Mouse (Mus musculus): Measurements from ENCODE around the gene Ptk6. TPM values are rescaled to one million over a fixed set of nuclear protein-coding genes. Genes with fewer than 3 reads are reported as not detected.
A peak's percentile ranks its signal among the peaks of the same experiment; 100 is the strongest.

Ptk6 gene
- total and polyA plus RNA-seq, 2 experiments from 2014 or later, result not detected

- peak; percentile 86 for ATAC-seq (ENCODE audit: low FRiP score)
- peak within 1 kb of the TSS; percentile 69 for H3K4me3 ChIP-seq (ENCODE audit: low read depth, low read length)
- peak; percentile 94 for DNase-seq (ENCODE audit: low spot score)
- no peaks in the 10 kb centered on the region for H3K27me3 ChIP-seq (ENCODE audit: insufficient read depth, low read length)
- under 1% methylated on average over 64 of the region's 64 CpGs for WGBS
- peak within 1 kb of the TSS; percentile 96 for H3K27ac ChIP-seq (ENCODE audit: low read depth, low read length)
- no peaks in the 10 kb centered on the region for H3K9me3 ChIP-seq (ENCODE audit: low read length)
- TF ChIP-seq CTCF (IDR thresholded peaks at IDR 0.05), result peak; percentile 48
- H3K4me2 ChIP-seq (ENCODE audit: low read depth, low read length, poor library complexity, severe bottlenecking), result peak within 1 kb of the TSS; percentile 67
- peak within 1 kb of the TSS; percentile 99 for H3K9ac ChIP-seq (replicated peaks; ENCODE audit: low read length, poor library complexity, severe bottlenecking)
- 0 out of 2 replicates have a peak, but pooled peaks cover 3% of the 10 kb centered on the region for H3K36me3 ChIP-seq (ENCODE audit: insufficient read depth, low read length)
- peaks cover 6% of the 10 kb centered on the region for H3K4me1 ChIP-seq (ENCODE audit: insufficient read depth, low read length)
Measured at GRCm38 (mm10) chr2:181187121-181188000, 15.2 kb downstream of the Ptk6 start, which contains the start of gene Ppdpf. Gene Ppdpf (plus strand): TSS chr2:181187247.

GRCm38 (mm10) chr2:181186635-181187034 lies 16.0 kb downstream of the Ptk6 start:
- 0% methylated on average over 14 of the region's 14 CpGs for WGBS
- H3K27ac ChIP-seq (ENCODE audit: low read depth, low read length), result peak overlapping the region; percentile 96
- peak; percentile 98 for TF ChIP-seq CTCF (IDR thresholded peaks at IDR 0.05)
- 0 out of 2 replicates have a peak, but pooled peaks cover 3% of the 10 kb centered on the region for H3K36me3 ChIP-seq (ENCODE audit: insufficient read depth, low read length)
- no peaks in the 10 kb centered on the region for H3K9me3 ChIP-seq (ENCODE audit: low read length)
- ATAC-seq (ENCODE audit: low FRiP score) (peak; percentile 85), DNase-seq (ENCODE audit: low spot score) (peak; percentile 94)
- H3K4me3 ChIP-seq (ENCODE audit: low read depth, low read length), result peak overlapping the region; percentile 69
- peaks cover 6% of the 10 kb centered on the region for H3K4me1 ChIP-seq (ENCODE audit: insufficient read depth, low read length)
- H3K4me2 ChIP-seq (ENCODE audit: low read depth, low read length, poor library complexity, severe bottlenecking), result peak overlapping the region; percentile 67
- no peaks in the 10 kb centered on the region for H3K27me3 ChIP-seq (ENCODE audit: insufficient read depth, low read length)
- peak overlapping the region; percentile 99 for H3K9ac ChIP-seq (replicated peaks; ENCODE audit: low read length, poor library complexity, severe bottlenecking)

GRCm38 (mm10) chr2:181180898-181181297 lies 21.7 kb downstream of the Ptk6 start:
- Histone ChIP-seq H3K4me3 (ENCODE audit: low read depth, low read length) (no peak overlapping the region), H3K9me3 (ENCODE audit: low read length) (no peaks in the 10 kb centered on the region), H3K27ac (ENCODE audit: low read depth, low read length) (no peak overlapping the region), H3K36me3 (ENCODE audit: insufficient read depth, low read length) (no peaks in the 10 kb centered on the region), H3K27me3 (ENCODE audit: insufficient read depth, low read length) (no peaks in the 10 kb centered on the region), H3K9ac (replicated peaks; ENCODE audit: low read length, poor library complexity, severe bottlenecking) (no peak overlapping the region), H3K4me2 (ENCODE audit: low read depth, low read length, poor library complexity, severe bottlenecking) (no peak overlapping the region), H3K4me1 (ENCODE audit: insufficient read depth, low read length) (no peaks in the 10 kb centered on the region)
- DNase-seq (ENCODE audit: low spot score) (no peak), ATAC-seq (ENCODE audit: low FRiP score) (no peak)
- WGBS, result 83% methylated on average over 6 of the region's 6 CpGs
- no peak for TF ChIP-seq CTCF (IDR thresholded peaks at IDR 0.05)

- no peaks in the 10 kb centered on the region for H3K36me3 ChIP-seq (ENCODE audit: insufficient read depth, low read length)
- no peak for DNase-seq (ENCODE audit: low spot score)
- WGBS, result 88% methylated on average over 5 of the region's 5 CpGs
- H3K9me3 ChIP-seq (ENCODE audit: low read length), result no peaks in the 10 kb centered on the region
- H3K9ac ChIP-seq (replicated peaks; ENCODE audit: low read length, poor library complexity, severe bottlenecking), result no peak overlapping the region
- no peak overlapping the region for H3K4me2 ChIP-seq (ENCODE audit: low read depth, low read length, poor library complexity, severe bottlenecking)
- H3K27me3 ChIP-seq (ENCODE audit: insufficient read depth, low read length), result no peaks in the 10 kb centered on the region
- H3K4me3 ChIP-seq (ENCODE audit: low read depth, low read length), result no peak overlapping the region
- TF ChIP-seq CTCF (IDR thresholded peaks at IDR 0.05), result no peak
- ATAC-seq (ENCODE audit: low FRiP score), result no peak
- no peaks in the 10 kb centered on the region for H3K4me1 ChIP-seq (ENCODE audit: insufficient read depth, low read length)
- no peak overlapping the region for H3K27ac ChIP-seq (ENCODE audit: low read depth, low read length)
Measured at GRCm38 (mm10) chr2:181178471-181178870, 24.1 kb downstream of the Ptk6 start.

GRCm38 (mm10) chr2:181178015-181178414 lies 24.6 kb downstream of the Ptk6 start:
- no peak overlapping the region for H3K27ac ChIP-seq (ENCODE audit: low read depth, low read length)
- no peak for DNase-seq (ENCODE audit: low spot score)
- no peak for ATAC-seq (ENCODE audit: low FRiP score)
- no peak overlapping the region for H3K4me2 ChIP-seq (ENCODE audit: low read depth, low read length, poor library complexity, severe bottlenecking)
- no peak overlapping the region for H3K4me3 ChIP-seq (ENCODE audit: low read depth, low read length)
- H3K4me1 ChIP-seq (ENCODE audit: insufficient read depth, low read length), result no peaks in the 10 kb centered on the region
- H3K27me3 ChIP-seq (ENCODE audit: insufficient read depth, low read length), result no peaks in the 10 kb centered on the region
- no peaks in the 10 kb centered on the region for H3K36me3 ChIP-seq (ENCODE audit: insufficient read depth, low read length)
- 77% methylated on average over 3 of the region's 3 CpGs for WGBS
- H3K9me3 ChIP-seq (ENCODE audit: low read length), result no peaks in the 10 kb centered on the region
- TF ChIP-seq CTCF (IDR thresholded peaks at IDR 0.05), result no peak
- no peak overlapping the region for H3K9ac ChIP-seq (replicated peaks; ENCODE audit: low read length, poor library complexity, severe bottlenecking)

- Histone ChIP-seq H3K27ac (ENCODE audit: low read depth, low read length) (no peak overlapping the region), H3K9ac (replicated peaks; ENCODE audit: low read length, poor library complexity, severe bottlenecking) (no peak overlapping the region), H3K36me3 (ENCODE audit: insufficient read depth, low read length) (no peaks in the 10 kb centered on the region), H3K4me2 (ENCODE audit: low read depth, low read length, poor library complexity, severe bottlenecking) (no peak overlapping the region), H3K4me1 (ENCODE audit: insufficient read depth, low read length) (no peaks in the 10 kb centered on the region), H3K4me3 (ENCODE audit: low read depth, low read length) (no peak overlapping the region), H3K9me3 (ENCODE audit: low read length) (no peaks in the 10 kb centered on the region), H3K27me3 (ENCODE audit: insufficient read depth, low read length) (no peaks in the 10 kb centered on the region)
- no peak for DNase-seq (ENCODE audit: low spot score)
- 90% methylated on average over 3 of the region's 3 CpGs for WGBS
- no peak for ATAC-seq (ENCODE audit: low FRiP score)
- TF ChIP-seq CTCF (IDR thresholded peaks at IDR 0.05), result no peak
Measured at GRCm38 (mm10) chr2:181174646-181175045, 27.9 kb downstream of the Ptk6 start.
